In the genomic region with DNA sequence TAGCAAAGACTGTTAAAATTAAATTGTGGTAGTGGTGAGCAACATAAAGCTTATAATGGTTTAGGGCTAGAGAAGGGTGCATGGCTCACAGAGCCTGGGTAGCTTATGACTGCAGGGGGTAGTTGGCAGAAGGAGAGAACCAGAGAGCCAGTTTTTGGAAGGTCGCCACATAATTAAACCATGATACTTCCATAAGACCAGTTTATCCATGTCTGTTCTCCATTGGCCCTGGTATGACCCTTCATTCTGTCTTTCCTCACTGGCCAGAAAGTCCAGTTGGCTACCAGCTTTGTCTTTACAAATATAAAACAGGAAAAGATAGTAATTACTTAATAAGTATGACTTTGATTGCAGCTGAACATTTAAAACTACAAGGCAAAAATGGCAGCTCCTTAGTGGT, we compare ENCODE assay signal across 14 mouse cellular contexts.
"Had no signal": no experiment of that assay in that cellular context is flagged by ENCODE, and none has a peak within 500 bp of the region (broad histone marks: within the 10 kb centered on the region; RNA-seq: fewer than 3 reads in every experiment).

No protein-coding gene starts in this region.

- ATAC-seq: liver, postnatal 0 days; lung, postnatal 0 days; midbrain, embryonic 13.5 days; midbrain, embryonic 16.5 days had no signal

- DNase-seq: kidney, adult 9 months; kidney, postnatal 14 days; kidney, postnatal 4 days; liver, postnatal 0 days; lung, embryonic 14.5 days; right cerebral cortex, adult 18-20 months; right cerebral cortex, postnatal 14 days; right cerebral cortex, postnatal 4 days; thymus, adult 2 months; thymus, postnatal 14 days; thymus, postnatal 4 days had no signal

- H3K27me3 ChIP-seq: midbrain, embryonic 13.5 days had no signal
